Mouse (Mus musculus): Measurements from ENCODE around the gene Gsto2.
A peak's percentile ranks its signal among the peaks of the same experiment; 100 is the strongest.

Gene Gsto2

DNA sequence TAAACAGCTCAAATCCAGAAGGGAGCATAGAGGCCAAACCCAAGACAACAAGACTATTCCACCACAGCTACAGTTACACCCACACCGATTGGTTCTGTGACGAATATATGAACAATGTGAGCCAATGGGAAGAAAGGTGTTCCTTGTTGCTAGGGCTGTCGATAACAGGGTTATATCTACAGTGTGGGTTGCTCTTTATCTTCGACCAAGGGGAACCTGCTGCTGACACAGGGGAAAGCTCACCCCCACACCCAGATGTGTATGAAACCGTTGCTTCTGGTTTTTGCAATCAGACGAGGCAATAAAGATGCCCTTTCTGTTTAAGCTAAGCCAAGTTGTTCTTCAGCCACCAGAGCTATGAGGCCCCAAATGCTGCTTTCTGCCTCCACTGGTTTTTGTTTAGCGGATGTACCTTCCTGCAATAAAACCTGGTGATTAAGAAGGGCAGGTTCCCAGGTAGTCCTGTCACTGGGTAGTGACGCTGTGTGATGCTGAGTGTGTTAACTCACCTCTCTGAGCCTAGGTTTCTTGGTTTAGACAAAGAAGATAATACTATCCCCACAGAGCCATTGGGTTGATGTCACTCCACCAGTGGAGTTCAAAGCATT lies 33.2 kb downstream of the Gsto2 start:
- no peak for DNase-seq

DNA sequence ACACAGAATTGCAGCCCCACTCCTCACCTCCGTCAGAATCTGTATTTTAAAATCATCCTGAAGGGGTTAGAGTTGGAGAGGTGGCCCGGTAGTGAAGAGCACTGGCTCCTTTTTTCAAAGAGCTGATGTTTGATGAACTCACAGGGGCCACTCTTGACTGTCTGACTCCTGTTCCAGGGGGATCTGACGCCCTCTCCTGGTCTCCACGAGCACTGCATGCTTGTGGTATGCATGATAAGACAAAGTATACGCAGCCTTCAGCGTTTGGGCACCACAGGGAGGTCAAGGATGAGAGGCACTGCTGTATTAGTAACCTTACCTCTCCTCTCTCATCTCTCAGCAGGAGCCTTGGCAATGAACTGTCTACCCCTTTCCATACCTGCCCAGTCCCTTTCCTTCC lies 34.7 kb downstream of the Gsto2 start:
- no peak for DNase-seq

DNA sequence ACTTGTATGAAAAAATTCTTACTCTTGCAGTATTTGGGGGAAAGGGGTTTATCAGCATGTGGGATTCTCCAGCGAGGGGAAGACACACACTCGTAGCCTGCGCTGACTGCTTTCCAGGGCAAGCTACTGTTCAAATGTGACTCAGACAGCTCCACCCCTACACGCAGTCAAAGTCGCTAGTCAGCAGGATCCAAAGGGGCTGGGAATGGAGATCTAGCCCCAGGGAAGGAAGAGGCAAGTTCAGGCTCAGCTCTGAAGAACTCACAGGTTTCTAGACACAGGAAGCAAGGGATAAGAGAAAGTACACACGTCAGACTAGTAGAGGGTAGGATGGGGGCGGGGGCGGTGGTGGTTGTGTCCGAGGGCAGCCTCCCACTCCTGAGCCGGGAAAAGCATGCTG lies 35.2 kb downstream of the Gsto2 start:
- DNase-seq: no peak

DNA sequence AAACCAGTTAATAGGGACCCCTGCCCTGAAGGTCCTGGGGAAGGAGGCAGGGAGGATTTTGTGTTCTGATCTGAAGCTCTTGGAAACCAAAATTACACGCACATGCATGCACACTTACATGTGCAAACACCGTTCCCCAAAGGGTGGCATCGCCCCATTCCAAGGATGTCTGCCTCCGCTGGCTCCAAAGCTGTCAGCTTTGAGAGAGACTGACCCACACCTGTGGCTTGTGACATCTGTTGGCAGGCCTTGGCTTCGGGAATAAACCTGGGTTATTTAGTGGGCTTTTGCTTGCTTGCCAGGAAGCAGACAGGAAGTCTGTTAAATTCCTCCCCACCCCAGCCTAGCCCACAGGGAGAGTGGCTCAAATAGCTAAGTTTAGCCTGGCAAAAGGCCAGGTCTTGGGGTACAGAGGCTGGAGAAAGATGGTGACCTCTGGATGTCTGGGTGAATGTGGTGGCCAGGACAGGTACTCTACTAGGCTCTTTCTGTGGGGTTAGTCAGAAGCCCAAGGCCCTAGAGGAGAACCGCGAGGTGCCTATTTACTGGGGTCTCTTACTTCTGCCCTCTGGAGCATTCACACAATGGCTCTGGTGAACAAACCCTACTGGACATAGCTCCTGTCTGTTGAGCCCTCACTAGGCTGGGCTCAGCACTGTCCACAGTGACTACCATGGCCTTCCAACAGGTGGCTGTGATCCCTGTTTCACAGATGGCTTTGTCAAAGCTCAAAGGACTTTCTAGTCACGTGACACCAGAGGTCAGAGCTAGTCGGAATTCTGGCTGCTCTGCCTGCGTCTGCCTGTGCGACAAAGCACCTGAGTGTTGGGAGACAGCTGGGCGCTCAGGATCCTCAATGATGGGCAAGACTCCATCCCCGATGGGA lies 37.2 kb downstream of the Gsto2 start:
- DNase-seq: no peak

DNA sequence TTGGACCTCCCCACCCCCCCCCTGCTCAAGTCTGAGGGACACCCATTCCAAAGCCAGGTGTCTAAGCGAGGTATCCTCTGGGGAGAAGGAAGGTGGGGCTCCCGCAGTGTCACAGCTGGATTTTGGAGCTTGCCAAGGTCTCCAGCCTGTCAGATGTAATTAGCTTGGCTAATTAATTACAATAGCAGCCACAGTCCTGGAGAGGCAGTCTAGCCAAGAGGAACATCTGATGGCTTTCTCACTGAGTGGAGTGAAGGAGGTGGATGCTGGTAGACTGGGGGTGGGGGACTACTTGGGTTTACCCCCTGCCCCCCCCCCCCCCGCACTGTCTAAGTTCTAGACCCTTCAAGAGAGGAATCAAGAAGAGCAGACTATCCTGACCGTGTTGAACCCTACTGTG lies 38.3 kb downstream of the Gsto2 start:
- peak; percentile 62 for DNase-seq

DNA sequence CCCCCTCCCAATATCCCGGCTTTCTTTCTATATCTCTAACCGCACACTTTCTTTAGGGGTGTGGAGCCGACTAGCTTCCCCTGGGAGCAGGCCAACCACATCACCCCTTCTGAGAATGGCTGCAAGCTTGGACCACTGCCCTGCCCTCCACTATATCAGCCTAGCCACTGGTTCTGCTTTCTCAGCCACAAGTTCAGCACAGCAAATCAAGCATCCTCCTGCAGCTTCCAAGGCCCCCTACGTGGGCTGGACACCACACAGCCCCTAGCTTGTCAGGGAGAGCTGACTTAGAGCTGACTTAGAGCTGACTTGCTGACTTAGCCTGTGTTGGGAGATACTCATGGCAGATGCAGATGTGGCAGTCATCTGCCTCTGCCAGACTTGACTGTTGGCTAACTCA lies 39.7 kb downstream of the Gsto2 start:
- DNase-seq: no peak

DNA sequence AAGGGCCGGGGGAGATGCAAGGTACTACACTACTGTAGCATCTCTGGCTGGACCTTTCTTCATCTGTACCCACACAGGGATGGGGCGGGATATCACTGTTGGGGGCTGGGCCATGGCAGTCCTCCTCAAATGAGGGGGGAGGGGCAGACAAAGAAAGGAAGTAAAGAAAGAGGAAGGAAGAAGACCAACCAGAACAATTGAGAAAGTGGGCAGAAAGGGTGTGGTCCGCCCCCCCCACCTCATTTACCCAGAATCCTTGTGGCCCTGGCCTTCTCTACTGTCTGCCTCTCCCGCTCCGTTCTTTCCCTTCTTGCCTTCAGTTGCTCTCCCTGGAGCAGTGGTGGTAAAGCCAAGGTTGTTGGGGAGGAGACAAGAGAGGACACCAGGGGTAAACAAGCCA lies 40.3 kb downstream of the Gsto2 start:
- no peak for DNase-seq

DNA sequence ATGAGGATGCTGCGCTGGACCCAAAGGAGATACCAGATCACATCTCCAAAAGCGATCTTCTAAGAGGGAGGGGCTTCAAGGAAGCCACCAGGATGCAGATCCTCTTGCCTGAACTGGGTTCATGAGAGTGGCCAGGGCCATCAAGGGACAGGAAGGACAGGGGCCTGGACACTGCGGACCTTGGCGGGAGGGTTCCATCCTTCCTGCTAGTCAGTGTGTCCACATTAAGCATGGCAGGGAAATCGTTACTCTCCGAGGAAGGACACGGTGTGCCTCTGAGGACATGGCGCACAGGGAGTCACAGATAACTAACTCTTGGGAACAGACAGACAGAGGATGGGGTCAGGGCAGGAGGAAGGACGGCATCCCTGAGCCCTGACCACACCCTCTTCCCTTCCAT lies 42.3 kb downstream of the Gsto2 start:
- no peak for DNase-seq

DNA sequence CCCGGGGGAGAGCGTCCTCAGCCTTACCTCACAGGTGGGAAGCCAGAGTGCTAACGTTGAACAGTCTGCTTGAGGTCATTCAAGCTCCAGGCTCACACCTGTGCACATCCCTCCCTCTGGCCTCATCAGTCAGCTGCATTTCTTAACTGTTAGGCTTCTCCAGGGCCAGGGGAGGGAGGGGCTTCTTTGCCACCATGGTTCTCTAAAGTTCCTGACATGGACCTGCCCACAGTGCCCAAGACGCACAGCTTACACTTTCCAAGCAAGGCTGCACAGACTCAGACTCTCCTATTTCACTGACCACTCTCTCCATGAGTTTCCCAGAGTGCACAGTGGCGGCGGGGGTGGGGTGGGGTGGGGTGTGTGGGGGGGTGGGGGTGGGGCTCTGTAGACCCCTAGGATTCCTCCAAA lies 43.6 kb downstream of the Gsto2 start:
- DNase-seq: no peak

DNA sequence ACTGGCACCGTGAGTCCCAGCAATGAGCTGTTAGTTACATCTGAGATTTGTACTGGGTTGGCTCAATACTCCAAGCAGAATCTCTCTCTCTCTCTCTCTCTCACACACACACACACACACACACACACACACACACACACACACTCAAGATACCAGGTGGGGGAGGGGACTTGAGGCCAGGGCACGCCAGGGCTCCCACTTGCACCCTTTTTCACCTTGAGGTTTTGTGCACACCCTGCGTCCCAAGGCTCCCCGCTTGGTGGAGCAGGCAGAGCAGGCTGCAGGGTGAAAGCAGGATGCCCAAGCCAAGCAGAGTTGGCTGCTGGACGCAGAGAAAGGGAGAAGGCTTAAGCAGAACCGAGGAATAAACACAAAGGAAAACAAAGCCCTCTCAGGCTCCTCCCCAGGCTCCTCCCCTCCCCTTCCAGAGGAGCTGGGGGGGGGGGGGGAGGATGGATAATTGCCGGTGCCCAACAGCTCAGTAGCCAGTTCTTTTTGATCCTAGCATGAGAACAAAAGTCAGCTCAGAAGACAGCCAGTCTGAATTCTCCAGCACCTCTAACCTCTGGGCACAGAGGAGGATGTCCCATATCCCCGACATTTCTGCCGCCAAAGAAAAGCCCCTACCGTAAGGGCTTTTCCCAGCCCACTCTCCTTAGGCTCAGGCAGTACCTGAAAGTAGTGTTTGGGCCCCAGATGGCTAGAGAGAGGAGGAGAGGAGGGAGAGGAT lies 44.2 kb downstream of the Gsto2 start:
- DNase-seq: peak; percentile 86

DNA sequence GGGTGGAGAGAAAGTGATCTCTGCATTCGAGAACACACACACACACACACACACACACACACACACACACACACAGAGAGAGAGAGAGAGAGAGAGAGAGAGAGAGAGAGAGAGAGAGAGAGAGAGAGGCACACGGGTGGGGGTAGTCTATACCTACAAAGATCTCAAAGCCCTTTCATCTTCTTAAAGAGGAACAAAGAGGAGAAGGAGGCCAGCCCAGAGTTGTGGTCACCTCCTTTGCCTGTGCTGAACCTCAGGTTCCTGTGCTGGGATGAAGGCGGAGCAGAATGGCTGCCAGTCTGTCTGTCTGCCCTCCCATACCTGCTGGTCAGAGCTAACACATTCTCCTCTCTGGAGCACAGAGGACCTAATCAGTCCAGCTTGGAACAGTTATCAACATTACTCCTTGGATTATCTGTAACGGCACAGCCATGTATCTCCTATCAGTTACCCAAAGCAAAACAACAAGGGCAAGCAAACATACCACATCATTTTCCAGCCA lies 44.8 kb downstream of the Gsto2 start:
- DNase-seq: no peak

DNA sequence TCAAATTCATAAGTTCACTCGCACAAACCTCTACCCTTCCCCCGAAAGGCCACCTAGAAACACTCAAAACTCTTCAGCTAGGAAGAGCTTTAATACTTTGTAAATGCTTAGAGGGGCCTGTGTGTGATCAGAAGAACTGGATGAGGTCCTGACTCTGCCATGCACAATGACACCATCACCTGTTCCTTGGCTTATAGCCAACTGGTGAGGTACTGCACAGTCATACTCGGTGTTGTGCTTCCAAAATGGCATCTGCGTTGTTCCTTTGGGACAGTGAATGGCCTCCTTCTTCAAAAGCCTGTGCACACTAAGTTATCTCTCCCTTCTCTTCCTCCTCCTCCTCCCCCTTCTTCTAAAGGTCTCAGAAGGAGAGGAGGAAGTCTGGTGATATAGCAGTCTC lies 45.4 kb downstream of the Gsto2 start:
- no peak for DNase-seq

DNA sequence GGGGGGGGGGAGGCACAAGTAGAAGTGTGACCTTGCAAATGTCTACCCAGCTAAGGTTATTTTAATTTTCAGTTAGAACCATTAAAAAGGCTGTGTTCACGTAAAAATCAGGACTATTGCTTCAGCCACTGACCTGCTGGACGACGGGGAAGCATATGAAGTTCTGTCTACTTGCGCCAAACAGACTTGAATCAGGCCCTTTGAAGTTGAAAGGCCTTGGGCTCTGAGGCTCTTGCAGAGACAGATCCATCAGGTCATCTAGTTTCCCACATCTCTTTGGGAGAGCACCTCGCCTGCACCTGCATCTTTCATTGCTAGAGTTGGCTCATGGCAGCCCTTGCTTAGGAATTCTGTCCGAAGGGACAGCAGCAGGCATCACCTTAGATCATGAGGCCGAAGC lies 48.0 kb downstream of the Gsto2 start:
- no peak for DNase-seq

DNA sequence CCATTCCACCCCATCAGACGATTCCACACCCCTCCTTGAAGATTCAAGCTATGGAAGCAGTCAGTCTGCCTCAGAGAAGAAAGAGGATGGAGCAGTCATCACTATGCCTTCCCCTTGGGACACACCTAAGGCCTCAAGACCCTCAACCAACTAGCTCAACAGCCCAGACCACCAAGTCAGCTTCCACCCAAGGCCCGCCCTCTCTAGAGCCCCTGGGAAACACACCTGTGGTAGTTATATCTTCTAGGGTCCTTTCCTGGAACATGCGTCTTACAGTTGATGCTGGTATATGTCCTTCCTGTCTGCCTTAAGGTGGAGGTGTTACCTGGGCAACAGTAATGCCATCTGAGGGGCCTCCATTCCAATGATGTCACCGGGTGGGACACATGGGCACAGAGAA lies 48.9 kb downstream of the Gsto2 start:
- no peak for DNase-seq

DNA sequence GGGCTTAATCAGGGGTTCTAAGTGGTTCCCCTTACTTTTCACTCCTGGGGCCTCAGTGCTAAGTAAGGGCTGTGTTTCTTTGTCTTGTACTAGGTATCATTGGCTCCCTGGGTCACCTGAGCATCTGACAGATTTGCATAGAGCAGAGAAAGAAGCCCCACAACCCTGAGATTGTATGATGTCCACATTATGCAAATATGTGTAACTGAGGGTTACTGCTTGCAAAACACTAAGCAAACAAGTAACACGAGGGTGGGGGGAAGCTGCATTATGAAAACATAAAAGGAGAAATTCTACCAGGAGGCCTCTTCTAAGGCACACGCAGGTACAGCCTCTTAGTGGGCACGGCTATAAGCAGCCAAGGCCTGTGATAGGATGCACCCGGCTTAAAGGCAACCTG lies 49.9 kb downstream of the Gsto2 start:
- DNase-seq: no peak

DNA sequence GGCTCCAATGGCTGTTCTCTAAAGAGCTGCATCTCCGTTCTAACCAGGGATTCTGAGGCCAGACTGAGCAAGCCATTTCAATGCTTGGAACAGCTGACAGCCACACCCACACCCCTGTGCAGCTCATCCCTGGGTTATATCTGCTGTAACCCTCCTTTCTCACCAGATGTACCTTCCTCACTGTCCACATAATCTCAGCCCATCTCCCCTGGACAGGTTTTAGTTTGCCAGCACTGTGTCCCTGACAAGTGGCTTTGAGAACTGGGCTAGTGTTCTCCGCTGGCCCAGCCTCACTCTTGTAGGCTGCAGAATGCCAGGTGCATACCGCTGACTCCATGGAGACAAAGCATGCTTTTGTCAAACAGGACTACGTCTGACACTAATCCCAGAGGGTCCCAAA lies 52.1 kb downstream of the Gsto2 start:
- DNase-seq: no peak

DNA sequence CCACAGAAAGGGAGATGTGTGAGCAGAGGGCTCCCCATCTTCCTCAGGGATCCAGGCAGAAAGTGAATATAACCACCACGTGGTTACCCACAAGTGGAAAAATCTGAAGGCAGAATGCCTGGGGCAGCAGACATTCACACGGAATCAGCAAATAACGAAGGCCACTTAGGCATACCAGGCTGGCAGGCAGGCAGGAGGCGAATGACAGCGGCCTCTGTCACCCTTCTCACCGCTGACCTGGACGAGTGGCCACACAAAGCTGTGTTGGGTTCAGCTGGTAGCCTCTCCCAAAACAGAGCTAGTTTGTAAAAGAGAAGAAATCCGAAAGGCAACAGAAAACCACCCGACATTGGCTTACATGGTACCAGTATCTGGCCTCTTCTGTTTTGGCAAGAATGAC lies 52.7 kb downstream of the Gsto2 start:
- DNase-seq: no peak

DNA sequence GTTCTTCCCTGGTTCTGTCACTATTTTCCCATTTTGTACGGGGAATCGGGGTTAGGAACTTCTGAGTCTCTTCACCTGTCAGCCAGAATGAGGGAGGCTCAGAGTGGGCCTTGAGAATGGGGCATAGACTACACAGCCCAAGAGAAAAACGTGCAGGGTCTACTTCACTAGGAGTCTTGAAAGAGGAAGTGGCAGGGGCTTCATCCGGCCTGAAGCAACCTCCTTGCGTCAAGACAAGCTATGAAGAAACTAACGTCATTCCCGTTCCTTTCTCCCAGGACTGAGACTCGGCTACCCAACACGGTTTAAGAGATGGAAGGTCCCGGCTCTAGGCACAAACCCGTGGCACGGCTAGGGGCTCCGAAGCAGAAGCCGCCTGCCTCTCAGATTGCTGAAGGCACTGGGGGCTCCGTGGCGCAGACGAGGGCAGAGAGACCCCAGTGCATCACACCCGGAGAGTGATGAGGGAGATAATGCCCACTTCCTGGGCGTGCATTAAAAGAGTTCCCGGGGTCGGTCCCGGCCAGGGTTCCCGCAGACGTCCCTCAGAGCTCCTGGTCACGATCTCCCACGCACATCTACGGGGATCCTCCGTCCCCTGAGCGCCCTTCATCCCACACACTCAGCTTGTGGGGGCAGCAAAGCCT lies 53.2 kb downstream of the Gsto2 start:
- DNase-seq: no peak

DNA sequence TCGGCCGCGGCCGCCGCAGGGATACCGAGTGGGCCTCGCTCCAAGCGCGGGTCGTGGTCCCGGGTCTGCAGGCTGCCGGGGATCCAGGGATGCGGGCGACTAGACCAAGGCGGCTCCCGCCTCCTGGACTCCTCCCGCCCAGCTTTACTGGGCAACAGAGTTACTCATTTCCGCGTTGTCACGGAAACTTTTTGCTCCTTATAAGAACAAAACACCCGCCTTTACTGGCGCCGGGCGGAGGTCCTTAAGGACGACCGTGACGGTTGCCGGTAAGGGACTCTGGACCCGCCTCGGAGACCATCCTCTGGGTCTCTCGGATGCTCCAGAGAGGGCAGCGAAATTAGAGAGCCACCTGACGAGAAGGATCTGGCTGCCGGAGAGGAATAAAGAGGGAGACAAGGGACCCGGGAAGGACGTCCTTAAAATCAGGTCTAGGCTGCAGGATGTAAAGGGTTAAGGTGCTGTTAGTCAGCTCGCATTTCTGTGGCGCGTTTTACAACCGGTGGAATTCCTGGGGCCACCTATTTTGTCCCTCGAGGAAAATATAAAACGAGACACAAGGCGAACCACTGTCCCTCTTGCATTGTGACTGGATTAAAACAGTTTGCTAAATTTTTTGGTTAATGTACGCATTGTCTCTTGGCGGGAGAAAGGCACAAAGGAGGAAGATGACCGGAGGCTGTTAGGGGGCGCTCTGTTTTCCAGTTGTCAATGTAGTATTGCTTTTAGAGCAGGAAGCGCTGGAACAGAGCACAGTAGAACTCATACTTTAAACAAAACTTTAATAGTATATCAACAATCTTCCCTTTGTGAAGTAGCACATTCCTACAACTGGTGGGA lies 54.0 kb downstream of the Gsto2 start, which contains the start of the genes Cfap43 and Itprip:
Gene Cfap43, minus strand, starts transcription at position 162 of the 840 bp plus-strand sequence.
Gene Itprip, minus strand, starts transcription at position 174 of the 840 bp plus-strand sequence.
- peak; percentile 89 for DNase-seq

DNA sequence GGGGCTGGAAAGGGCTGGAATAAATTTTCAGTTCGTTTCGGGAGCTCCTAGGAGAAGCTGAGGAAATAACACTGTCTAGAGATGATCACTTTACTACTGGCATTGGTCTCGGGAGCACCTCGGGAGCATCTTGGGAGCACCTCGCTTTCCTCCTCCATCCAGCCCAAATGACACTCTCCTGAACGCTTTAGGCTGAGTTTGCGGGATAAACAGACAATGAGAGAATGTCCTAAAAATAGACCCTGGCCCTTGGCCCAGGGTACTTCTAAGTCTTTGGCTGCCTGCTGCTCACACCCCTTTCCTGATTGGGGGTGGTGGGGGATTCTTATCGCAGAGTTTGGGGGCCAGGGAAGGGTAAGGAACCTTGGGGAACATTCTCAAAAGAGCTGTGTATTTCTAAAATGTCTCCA lies 54.6 kb downstream of the Gsto2 start:
- DNase-seq: no peak

DNA sequence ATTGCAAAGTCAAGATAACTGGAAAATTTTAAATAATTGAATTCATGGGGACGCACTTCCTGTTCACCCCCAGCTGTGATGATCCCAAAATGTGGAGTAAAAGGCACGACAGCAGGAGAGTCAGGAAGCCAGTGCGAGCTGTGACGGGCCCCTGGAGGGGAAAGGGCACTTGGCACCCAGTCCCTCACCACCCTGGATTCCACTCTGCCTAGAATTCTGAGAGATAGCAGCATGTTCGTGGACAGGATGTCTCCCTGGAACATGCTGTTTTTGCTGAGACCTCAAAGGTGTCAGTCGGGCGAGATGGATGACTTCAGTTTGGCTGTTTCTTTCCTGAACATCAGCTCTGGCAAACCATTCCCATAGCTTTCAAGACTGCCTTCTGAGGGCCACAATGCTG lies 60.5 kb downstream of the Gsto2 start:
- DNase-seq: no peak

DNA sequence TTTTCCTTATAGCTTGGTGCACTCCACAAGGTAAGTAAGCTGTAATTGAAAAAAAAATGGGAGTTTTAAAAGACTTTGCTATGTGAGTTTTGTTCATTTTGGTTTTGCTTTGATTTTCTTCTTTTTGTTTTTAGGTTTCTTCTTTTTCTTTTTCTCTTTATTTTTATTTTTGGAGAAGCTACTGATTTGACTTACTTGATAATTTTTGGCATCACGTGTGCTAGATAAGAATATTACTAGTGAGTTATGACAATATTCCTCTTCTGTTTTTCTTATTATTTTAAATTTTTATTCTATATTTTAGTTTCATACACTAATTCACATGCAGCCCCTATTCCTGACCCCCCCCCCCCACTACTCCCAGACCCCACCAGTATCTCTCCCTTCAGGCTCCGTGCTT lies 61.7 kb downstream of the Gsto2 start:
- no peak for DNase-seq

Data from retina, postnatal 1 day (tissue).